Comparison of ENCODE assay signal across 24 mouse cellular contexts in the genomic region with DNA sequence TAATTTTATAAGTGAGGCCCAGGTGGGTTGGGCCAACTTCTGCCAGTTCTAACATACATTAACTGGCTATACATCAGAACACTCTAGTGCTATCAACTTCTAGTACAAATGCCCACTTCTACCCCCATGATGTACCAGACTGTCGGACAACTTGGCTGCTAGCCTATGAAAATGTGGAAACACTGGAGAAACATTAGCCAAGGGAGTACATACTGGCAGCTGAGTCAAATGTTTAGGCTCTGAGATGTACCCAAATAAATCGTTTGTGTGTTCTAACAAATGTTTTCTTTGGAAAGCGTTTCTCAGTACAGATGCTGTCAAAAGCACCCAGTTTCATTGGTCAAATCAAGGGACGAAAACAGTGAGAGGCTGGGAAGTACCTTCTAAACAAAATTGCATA.
DNase-seq lines count a peak whose midpoint lies in the region; ATAC-seq and TF ChIP-seq lines count a peak whose summit lies in the region.
"Had no signal": no experiment of that assay in that cellular context is flagged by ENCODE, and none has a peak within 500 bp of the region (broad histone marks: within the 10 kb centered on the region; RNA-seq: fewer than 3 reads in every experiment).

No protein-coding gene starts in this region.

- H3K4me3 ChIP-seq in forebrain, embryonic 15.5 days = no peak overlapping the region
- H3K4me3 ChIP-seq in forebrain, embryonic 12.5 days (replicated peaks) = no peak overlapping the region
- H3K4me3 ChIP-seq in liver, adult 2 months (ENCODE audit: insufficient read depth, low read depth, low read length) = no peak overlapping the region
- H3K4me3 ChIP-seq in liver, embryonic 11.5 days (ENCODE audit: low read depth, low read length) = no peak overlapping the region
- no peak overlapping the region for H3K4me3 ChIP-seq in lung, postnatal 0 days (ENCODE audit: low read depth, low read length)
- H3K4me3 ChIP-seq in lung, adult 2 months (replicated peaks; ENCODE audit: extremely low read depth, low read depth, low read length) = no peak overlapping the region
- H3K4me3 ChIP-seq in myocyte = no peak overlapping the region
- H3K4me3 ChIP-seq in layer of hippocampus, adult 2 months = no peak overlapping the region
- H3K4me3 ChIP-seq: embryonic facial prominence, embryonic 12.5 days; forebrain, embryonic 13.5 days; hindbrain, embryonic 12.5 days had no signal

- peak; percentile 90 for DNase-seq in liver, adult 2 months (ENCODE audit: extremely low read depth, low read depth, low spot score)
- DNase-seq in liver, embryonic 11.5 days (ENCODE audit: low spot score) = no peak
- peak; percentile 23 for DNase-seq in lung, postnatal 0 days (ENCODE audit: low spot score)
- DNase-seq in lung, adult 2 months = no peak
- DNase-seq in layer of hippocampus, adult 2 months (ENCODE audit: low spot score in 2 of 2) = no peak
- DNase-seq: adrenal gland, adult 2 months; adrenal gland, postnatal 25 days; cerebellum, adult 11-12 months; cerebellum, adult 9-10 months; cerebellum, postnatal 25 days; gastrocnemius, postnatal 36 days; heart, adult 11 months; heart, postnatal 10 days; heart, postnatal 4 days had no signal

- no peaks in the 10 kb centered on the region for H3K27me3 ChIP-seq in forebrain, embryonic 15.5 days
- no peaks in the 10 kb centered on the region for H3K27me3 ChIP-seq in forebrain, embryonic 12.5 days
- no peaks in the 10 kb centered on the region for H3K27me3 ChIP-seq in liver, adult 2 months (ENCODE audit: control insufficient read depth, insufficient read depth, low read length)
- H3K27me3 ChIP-seq in liver, embryonic 11.5 days (replicated peaks; ENCODE audit: control insufficient read depth, insufficient read depth, low read length) = no peaks in the 10 kb centered on the region
- H3K27me3 ChIP-seq in lung, postnatal 0 days (replicated peaks; ENCODE audit: insufficient read depth, low read length) = no peaks in the 10 kb centered on the region
- H3K27me3 ChIP-seq in myocyte (ENCODE audit: control insufficient read depth, insufficient read depth, insufficient read length) = no peaks in the 10 kb centered on the region
- H3K27me3 ChIP-seq: embryonic facial prominence, embryonic 12.5 days; forebrain, embryonic 13.5 days; hindbrain, embryonic 12.5 days; Patski had no signal

- no peak overlapping the region for H3ac ChIP-seq in myocyte (ENCODE audit: control insufficient read depth, insufficient read length)

- no peak for TF ChIP-seq CTCF in liver, adult 2 months (IDR thresholded peaks at IDR 0.05; ENCODE audit: low read depth, low read length)
- no peak for TF ChIP-seq CTCF in lung, postnatal 0 days (IDR thresholded peaks at IDR 0.05)
- TF ChIP-seq CTCF in lung, adult 2 months (IDR thresholded peaks at IDR 0.05; ENCODE audit: insufficient read depth, low read length) = no peak
- TF ChIP-seq CTCF in layer of hippocampus, adult 2 months (conservative IDR thresholded peaks at IDR 0.05) = no peak

- peaks cover under 1% of the 10 kb centered on the region; the same call in 1 of the 2 replicates for H3K79me2 ChIP-seq in liver, adult 2 months (ENCODE audit: control insufficient read depth, insufficient read depth, low read length)
- no peaks in the 10 kb centered on the region for H3K79me2 ChIP-seq in myocyte (ENCODE audit: control insufficient read depth, insufficient read depth)

- no peaks in the 10 kb centered on the region for H3K9me3 ChIP-seq in forebrain, embryonic 15.5 days
- H3K9me3 ChIP-seq in forebrain, embryonic 12.5 days = no peaks in the 10 kb centered on the region
- H3K9me3 ChIP-seq in liver, embryonic 11.5 days (ENCODE audit: control insufficient read depth, low read length) = no peaks in the 10 kb centered on the region
- no peaks in the 10 kb centered on the region for H3K9me3 ChIP-seq in lung, postnatal 0 days (ENCODE audit: low read length)
- H3K9me3 ChIP-seq: embryonic facial prominence, embryonic 12.5 days; forebrain, embryonic 13.5 days; hindbrain, embryonic 12.5 days had no signal

- H3K36me3 ChIP-seq in forebrain, embryonic 15.5 days = no peaks in the 10 kb centered on the region
- H3K36me3 ChIP-seq in forebrain, embryonic 12.5 days (replicated peaks) = no peaks in the 10 kb centered on the region
- H3K36me3 ChIP-seq in liver, adult 2 months (ENCODE audit: control insufficient read depth, insufficient read depth, low read length) = no peaks in the 10 kb centered on the region
- no peaks in the 10 kb centered on the region for H3K36me3 ChIP-seq in liver, embryonic 11.5 days (ENCODE audit: control insufficient read depth, insufficient read depth, low read length)
- H3K36me3 ChIP-seq in lung, postnatal 0 days (ENCODE audit: insufficient read depth, low read length) = no peaks in the 10 kb centered on the region
- no peaks in the 10 kb centered on the region for H3K36me3 ChIP-seq in myocyte (ENCODE audit: control insufficient read depth, insufficient read depth)
- H3K36me3 ChIP-seq: embryonic facial prominence, embryonic 12.5 days; hindbrain, embryonic 12.5 days had no signal

- TF ChIP-seq POLR2A in liver, adult 2 months (IDR thresholded peaks at IDR 0.05; ENCODE audit: extremely low read depth, insufficient read depth, low read length) = no peak
- no peak for TF ChIP-seq POLR2A in lung, adult 2 months (IDR thresholded peaks at IDR 0.05; ENCODE audit: borderline replicate concordance, extremely low read depth, low read depth, low read length)
- no peak for TF ChIP-seq POLR2A in myocyte (IDR thresholded peaks at IDR 0.05; ENCODE audit: insufficient read length, low read depth)

- H3K4me2 ChIP-seq in forebrain, embryonic 15.5 days (replicated peaks) = no peak overlapping the region
- H3K4me2 ChIP-seq in forebrain, embryonic 12.5 days = no peak overlapping the region
- no peak overlapping the region for H3K4me2 ChIP-seq in liver, embryonic 11.5 days
- no peak overlapping the region for H3K4me2 ChIP-seq in lung, postnatal 0 days (replicated peaks; ENCODE audit: low read depth, low read length)
- H3K4me2 ChIP-seq in myocyte (ENCODE audit: low read depth) = peak overlapping the region; percentile 1
- H3K4me2 ChIP-seq: embryonic facial prominence, embryonic 12.5 days; forebrain, embryonic 13.5 days; hindbrain, embryonic 12.5 days had no signal

- 58% methylated on average over 4 of the region's 4 CpGs for WGBS in forebrain, embryonic 15.5 days
- WGBS in forebrain, embryonic 12.5 days = 89% methylated on average over 4 of the region's 4 CpGs
- 19% methylated on average over 4 of the region's 4 CpGs for WGBS in liver, adult 2 months
- 81% methylated on average over 4 of the region's 4 CpGs for WGBS in liver, embryonic 11.5 days
- WGBS in lung, postnatal 0 days = 60% methylated on average over 4 of the region's 4 CpGs
- WGBS in lung, adult 2 months = 66% methylated on average over 4 of the region's 4 CpGs

- no peaks in the 10 kb centered on the region for H3K4me1 ChIP-seq in forebrain, embryonic 15.5 days
- no peaks in the 10 kb centered on the region for H3K4me1 ChIP-seq in forebrain, embryonic 12.5 days
- H3K4me1 ChIP-seq in liver, adult 2 months (ENCODE audit: control insufficient read depth, insufficient read depth, low read length) = peaks cover 14% of the 10 kb centered on the region
- H3K4me1 ChIP-seq in liver, embryonic 11.5 days (replicated peaks; ENCODE audit: control insufficient read depth, insufficient read depth, low read length) = no peaks in the 10 kb centered on the region
- no peaks in the 10 kb centered on the region for H3K4me1 ChIP-seq in lung, postnatal 0 days (ENCODE audit: insufficient read depth, low read depth, low read length)
- H3K4me1 ChIP-seq in lung, adult 2 months (ENCODE audit: control insufficient read depth, insufficient read depth, low read length) = no peaks in the 10 kb centered on the region
- H3K4me1 ChIP-seq: embryonic facial prominence, embryonic 12.5 days; forebrain, embryonic 13.5 days; hindbrain, embryonic 12.5 days had no signal

- TF ChIP-seq EP300 in lung, postnatal 0 days (IDR thresholded peaks at IDR 0.05) = no peak

- no peak overlapping the region for H3K9ac ChIP-seq in forebrain, embryonic 15.5 days (replicated peaks)
- no peak overlapping the region for H3K9ac ChIP-seq in forebrain, embryonic 12.5 days
- H3K9ac ChIP-seq in liver, adult 2 months (ENCODE audit: low read depth, low read length) = no peak overlapping the region
- no peak overlapping the region for H3K9ac ChIP-seq in liver, embryonic 11.5 days (ENCODE audit: low read depth, low read length)
- H3K9ac ChIP-seq in lung, postnatal 0 days (replicated peaks; ENCODE audit: low read depth) = no peak overlapping the region
- H3K9ac ChIP-seq: embryonic facial prominence, embryonic 12.5 days; forebrain, embryonic 13.5 days; hindbrain, embryonic 12.5 days had no signal

- H3K27ac ChIP-seq in forebrain, embryonic 15.5 days (replicated peaks) = no peak overlapping the region
- H3K27ac ChIP-seq in forebrain, embryonic 12.5 days = no peak overlapping the region
- no peak overlapping the region for H3K27ac ChIP-seq in liver, adult 2 months (replicated peaks; ENCODE audit: insufficient read depth, low read depth, low read length)
- H3K27ac ChIP-seq in liver, embryonic 11.5 days (ENCODE audit: low read depth, low read length) = no peak overlapping the region
- H3K27ac ChIP-seq in lung, postnatal 0 days (ENCODE audit: low read length) = no peak overlapping the region
- H3K27ac ChIP-seq in layer of hippocampus, adult 2 months = no peak overlapping the region
- H3K27ac ChIP-seq: embryonic facial prominence, embryonic 12.5 days; forebrain, embryonic 13.5 days; hindbrain, embryonic 12.5 days had no signal

- 0 out of 2 replicates have a peak, but pooled peaks have one; percentile 41 for ATAC-seq in forebrain, embryonic 15.5 days (replicated peaks)
- no peak for ATAC-seq in forebrain, embryonic 12.5 days (ENCODE audit: low FRiP score)
- no peak for ATAC-seq in liver, embryonic 11.5 days (replicated peaks; ENCODE audit: low FRiP score)
- ATAC-seq in lung, postnatal 0 days = 0 out of 2 replicates have a peak, but pooled peaks have one; percentile 37
- ATAC-seq: activated CD4-positive, CD25-positive, alpha-beta regulatory T cell, adult 4 months; forebrain, embryonic 13.5 days; hindbrain, embryonic 16.5 days; inflammation-experienced regulatory T-cells, adult 6 months; Patski had no signal

TF ChIP-seq in myocyte, 11 proteins besides CTCF, POLR2A, EP300 and RAD21:
- TF ChIP-seq USF1 (IDR thresholded peaks at IDR 0.05; ENCODE audit: low read depth) = no peak
- TF ChIP-seq CEBPB (IDR thresholded peaks at IDR 0.05; ENCODE audit: insufficient read depth, poor library complexity, severe bottlenecking) = no peak
- no peak for TF ChIP-seq REST (IDR thresholded peaks at IDR 0.05; ENCODE audit: insufficient read depth, insufficient read length)
- TF ChIP-seq MYOG (IDR thresholded peaks at IDR 0.05; ENCODE audit: control insufficient read depth in 1 of 3, insufficient read depth in 1 of 3, insufficient read length in 2 of 3, low read depth in 2 of 3) = no peak
- TF ChIP-seq TCF12 (IDR thresholded peaks at IDR 0.05; ENCODE audit: insufficient read depth, poor library complexity, severe bottlenecking) = no peak
- TF ChIP-seq POLR2AphosphoS2 (IDR thresholded peaks at IDR 0.05; ENCODE audit: insufficient read length, low read depth) = no peak
- no peak for TF ChIP-seq E2F4 (IDR thresholded peaks at IDR 0.05; ENCODE audit: insufficient read depth)
- TF ChIP-seq MYOD1 (IDR thresholded peaks at IDR 0.05; ENCODE audit: control insufficient read depth in 1 of 3, insufficient read length in 2 of 3, low read depth in 2 of 3) = no peak

Comparison
In these comparisons a context has a peak if more than half of its experiments do, and no peak if none do; other contexts are left out.
1. ATAC-seq: peak in forebrain, embryonic 15.5 days (single experiment) and lung, postnatal 0 days (single experiment); none in forebrain, embryonic 12.5 days (single experiment) and liver, embryonic 11.5 days (single experiment).
2. DNase-seq: peak in liver, adult 2 months (single experiment) and lung, postnatal 0 days (single experiment); none in liver, embryonic 11.5 days (single experiment), lung, adult 2 months (single experiment) and layer of hippocampus, adult 2 months (0 of 2).